Mouse (Mus musculus) hindbrain, embryonic 11.5 days (tissue): ENCODE results near the gene Snn. TPM values are rescaled to one million over a fixed set of nuclear protein-coding genes. Genes with fewer than 3 reads are reported as not detected.

Experiments used
- ATAC-seq: fragments of 200-750 bp; cut with Nextera tagmentation; 2 replicates; pipeline ENCODE4 v1.8.0; 2017; ENCODE audit warnings: mild to moderate bottlenecking, moderate TSS enrichment, moderate library complexity; ENCODE audit not compliant: low FRiP score
- DNase-seq: peaks from one replicate; pipeline ENCODE4 v3.0.0-alpha.2; 2015; ENCODE audit warnings: low spot score
- H3K27ac ChIP-seq: fragments of 300-500 bp; sonication (generic); 2 replicates; pipeline ENCODE4 v1.5.1; 2014; ENCODE audit warnings: mild to moderate bottlenecking, low read depth, low read length
- H3K27me3 ChIP-seq: fragments of 300-500 bp; sonication (generic); 2 replicates; pipeline ENCODE4 v1.6.1; 2014; ENCODE audit warnings: mild to moderate bottlenecking, low read length, moderate library complexity, mixed read lengths; ENCODE audit not compliant: control insufficient read depth, insufficient read depth
- H3K36me3 ChIP-seq: fragments of 300-500 bp; sonication (generic); 2 replicates; pipeline ENCODE4 v1.6.1; 2014; ENCODE audit warnings: mild to moderate bottlenecking, low read length, moderate library complexity, mixed read lengths; ENCODE audit not compliant: control insufficient read depth, insufficient read depth
- H3K4me1 ChIP-seq: fragments of 300-500 bp; sonication (generic); replicated peaks from 2 replicates; pipeline ENCODE4 v1.6.1; 2014; ENCODE audit warnings: low read length, mixed read lengths; ENCODE audit not compliant: control insufficient read depth, insufficient read depth
- H3K4me2 ChIP-seq: fragments of 300-500 bp; sonication (generic); replicated peaks from 2 replicates; pipeline ENCODE4 v1.6.1; 2014; ENCODE audit warnings: mild to moderate bottlenecking, low read depth, low read length
- H3K4me3 ChIP-seq: fragments of 300-500 bp; sonication (generic); 2 replicates; pipeline ENCODE4 v1.5.1; 2014; ENCODE audit warnings: low read depth, low read length
- H3K9ac ChIP-seq: fragments of 300-500 bp; sonication (generic); 2 replicates; pipeline ENCODE4 v1.6.1; 2014; ENCODE audit warnings: low read depth, low read length
- H3K9me3 ChIP-seq: fragments of 300-500 bp; sonication (generic); 2 replicates; pipeline ENCODE4 v1.6.1; 2016; ENCODE audit warnings: low read length; ENCODE audit not compliant: control insufficient read depth
- WGBS: fragments of 180-500 bp; shearing (Covaris S2); extraction: QIAGEN DNeasy Blood & Tissue Kit; methylation state at CpG from one replicate; pipeline ENCODE4 v1.1.7; 2014; 5-methylcytosine and 5-hydroxymethylcytosine counted together
- polyA plus RNA-seq: library from polyadenylated mRNA; unstranded; fragments of >200 nt; fragmentation: Nextera tagmentation; extraction: Ambion mirVana; gene quantifications from 2 replicates; pipeline ENCODE4 v1.2.1, GENCODE M21; 2014

Gene Snn
- polyA plus RNA-seq, 1 experiment from 2014 or later, result 96.5 TPM

DNA sequence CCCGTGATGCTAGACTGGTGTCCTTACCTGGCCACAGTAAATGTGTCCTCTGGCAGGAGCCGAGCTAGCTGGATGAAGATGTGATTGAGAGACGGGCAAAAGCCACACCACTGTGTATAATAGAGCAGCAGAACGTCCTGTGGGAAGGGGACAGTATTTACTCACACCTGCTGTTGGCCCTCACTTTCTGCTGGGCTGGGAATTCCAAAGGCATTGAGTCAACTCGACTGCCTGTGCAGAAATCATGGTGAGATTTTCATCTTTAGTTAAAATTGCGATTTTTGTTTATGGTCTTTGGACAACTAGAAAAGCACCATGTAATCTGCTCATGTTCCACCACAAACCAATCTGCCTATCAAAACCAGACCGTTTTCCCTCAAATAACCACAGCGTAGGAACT is 23.4 kb downstream of the Snn start:
- Histone ChIP-seq H3K9ac (no peak overlapping the region), H3K4me1 (no peaks in the 10 kb centered on the region; the same call in 1 of the 2 replicates), H3K4me3 (no peak overlapping the region), H3K27ac (no peak overlapping the region), H3K4me2 (no peak overlapping the region), H3K36me3 (peaks cover 14% of the 10 kb centered on the region; the same call in 1 of the 2 replicates), H3K27me3 (no peaks in the 10 kb centered on the region), H3K9me3 (no peaks in the 10 kb centered on the region)
- WGBS, result 92% methylated on average over 8 of the region's 8 CpGs
- ATAC-seq, result no peak
- no peak for DNase-seq

DNA sequence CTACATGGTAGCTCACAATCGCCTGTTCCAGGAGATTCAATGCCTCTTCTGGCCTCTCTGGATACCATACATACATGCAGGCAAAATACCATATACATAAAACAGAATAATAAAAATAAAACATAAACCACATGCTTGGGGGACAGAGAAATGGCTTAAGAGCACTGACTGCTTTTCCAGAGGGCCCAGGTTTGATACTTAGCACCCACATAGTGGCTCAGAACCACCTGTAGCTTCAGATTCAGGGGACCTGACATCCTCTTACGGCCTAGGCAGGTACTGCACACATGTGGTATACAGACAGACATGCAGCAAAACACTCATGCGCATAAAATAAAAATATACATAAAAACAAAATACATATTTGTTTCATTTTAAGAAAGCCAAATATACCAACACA is 25.6 kb downstream of the Snn start:
- no peak overlapping the region for H3K9ac ChIP-seq
- no peaks in the 10 kb centered on the region for H3K4me1 ChIP-seq
- no peak for DNase-seq
- no peaks in the 10 kb centered on the region for H3K9me3 ChIP-seq
- no peak overlapping the region for H3K4me2 ChIP-seq
- no peak overlapping the region for H3K4me3 ChIP-seq
- H3K27me3 ChIP-seq, result no peaks in the 10 kb centered on the region
- no peak overlapping the region for H3K27ac ChIP-seq
- no peak for ATAC-seq
- peaks cover 15% of the 10 kb centered on the region; the same call in 1 of the 2 replicates for H3K36me3 ChIP-seq
- 95% methylated on average over 3 of the region's 3 CpGs for WGBS

DNA sequence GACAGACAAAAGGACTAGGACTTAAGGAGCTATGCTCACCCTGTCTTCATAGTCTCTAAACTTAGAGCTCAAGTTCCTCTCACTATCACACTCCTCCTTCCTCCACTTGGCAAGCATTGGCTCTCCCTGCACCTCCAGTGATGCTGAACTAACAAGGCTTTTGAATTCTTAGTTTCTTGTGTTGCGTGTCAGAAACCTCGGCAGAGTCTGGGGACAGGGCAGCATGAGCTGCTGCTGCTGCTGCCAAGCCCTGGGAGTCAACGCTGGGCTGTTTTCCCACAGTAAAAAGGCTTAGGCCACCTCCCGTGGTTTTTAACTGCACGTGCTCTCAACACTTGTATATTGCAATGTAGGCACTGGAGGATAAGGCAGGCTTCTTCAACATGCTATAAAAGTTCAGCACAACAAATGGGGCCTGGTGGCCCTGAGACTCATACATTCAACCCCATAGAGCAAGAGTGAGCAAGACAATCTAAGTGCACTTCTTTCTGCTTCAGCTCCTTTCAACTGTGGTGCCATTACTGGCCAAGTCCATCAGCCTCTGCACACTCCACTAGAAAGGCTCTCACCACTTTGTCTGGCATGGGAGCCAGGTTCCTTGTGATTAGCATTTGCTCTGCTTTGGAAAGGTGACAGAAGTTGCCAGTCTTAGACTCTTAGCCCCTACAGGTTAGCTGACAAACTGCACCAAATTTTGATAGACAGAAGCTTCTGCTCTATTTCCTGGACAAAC is 26.3 kb downstream of the Snn start:
- no peak for DNase-seq
- Histone ChIP-seq H3K4me2 (no peak overlapping the region), H3K9ac (no peak overlapping the region), H3K4me1 (no peaks in the 10 kb centered on the region), H3K9me3 (no peaks in the 10 kb centered on the region), H3K27ac (no peak overlapping the region), H3K27me3 (no peaks in the 10 kb centered on the region), H3K4me3 (no peak overlapping the region), H3K36me3 (peaks cover 15% of the 10 kb centered on the region; the same call in 1 of the 2 replicates)
- 66% methylated on average over 5 of the region's 5 CpGs for WGBS
- no peak for ATAC-seq

DNA sequence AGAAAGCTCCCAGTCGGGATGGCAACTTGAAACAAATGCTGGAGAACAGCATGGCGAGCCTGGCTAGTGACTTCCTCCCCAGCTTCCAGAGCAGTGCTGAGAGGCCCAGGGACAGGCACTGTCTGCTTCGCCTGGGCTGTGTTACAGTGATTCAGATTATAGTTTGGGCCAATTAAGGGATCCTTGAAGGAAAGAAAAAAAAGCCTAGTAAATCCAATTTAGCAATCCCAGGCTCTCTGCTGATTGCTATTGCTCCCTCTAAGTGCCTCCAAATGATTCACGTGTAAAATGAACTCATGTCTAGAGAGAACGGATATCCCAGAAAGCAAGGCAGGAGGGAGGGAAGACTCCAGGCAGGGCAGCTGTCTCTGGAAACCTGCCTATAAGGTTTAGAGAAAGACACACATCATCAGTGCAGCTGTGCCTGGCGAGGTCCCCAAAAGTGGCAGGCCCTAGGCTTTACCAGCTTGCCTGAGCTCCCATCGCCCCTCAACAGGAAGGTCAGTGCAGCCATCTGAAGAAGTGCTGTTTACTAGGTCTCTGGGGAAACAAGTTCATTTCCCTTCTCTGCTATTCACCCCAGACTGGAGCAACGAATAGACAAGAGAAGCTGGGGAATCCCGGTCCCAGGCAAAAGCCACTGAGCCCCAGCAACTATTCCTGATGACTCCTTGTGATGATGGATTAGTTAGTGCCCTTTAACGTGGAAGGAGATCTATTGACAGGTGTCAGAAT is 30.3 kb downstream of the Snn start:
- H3K9me3 ChIP-seq, result no peaks in the 10 kb centered on the region
- H3K4me3 ChIP-seq, result no peak overlapping the region
- no peak overlapping the region for H3K27ac ChIP-seq
- no peak for ATAC-seq
- no peaks in the 10 kb centered on the region for H3K27me3 ChIP-seq
- DNase-seq, result no peak
- no peak overlapping the region for H3K9ac ChIP-seq
- H3K4me2 ChIP-seq, result no peak overlapping the region
- 83% methylated on average over 10 of the region's 10 CpGs for WGBS
- H3K4me1 ChIP-seq, result no peaks in the 10 kb centered on the region
- 0 out of 2 replicates have a peak, but pooled peaks cover 6% of the 10 kb centered on the region for H3K36me3 ChIP-seq

DNA sequence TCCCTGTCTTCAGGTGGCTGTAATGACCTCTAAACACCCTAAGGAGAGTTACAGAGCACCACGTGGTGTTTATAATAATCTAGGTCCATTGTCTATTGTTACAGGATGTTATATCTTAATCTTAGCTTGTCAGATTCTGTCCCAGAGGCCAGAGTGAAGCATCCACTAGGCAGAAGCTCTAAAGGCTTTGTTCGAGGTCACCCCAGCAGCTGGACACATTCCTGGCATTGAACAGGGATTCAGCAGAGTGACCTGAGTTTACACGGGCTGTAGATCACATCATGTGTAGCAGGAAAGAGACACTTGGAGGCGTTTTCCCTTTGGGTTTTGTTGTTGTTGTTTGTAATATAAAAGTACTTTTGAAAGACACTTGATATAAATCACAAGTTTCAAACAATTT is 31.3 kb downstream of the Snn start:
- Histone ChIP-seq H3K4me3 (no peak overlapping the region), H3K27ac (no peak overlapping the region), H3K9ac (no peak overlapping the region), H3K36me3 (0 out of 2 replicates have a peak, but pooled peaks cover 6% of the 10 kb centered on the region), H3K4me2 (no peak overlapping the region), H3K9me3 (no peaks in the 10 kb centered on the region), H3K27me3 (no peaks in the 10 kb centered on the region), H3K4me1 (no peaks in the 10 kb centered on the region)
- ATAC-seq (no peak), DNase-seq (no peak)
- WGBS, result 75% methylated on average over 4 of the region's 4 CpGs

DNA sequence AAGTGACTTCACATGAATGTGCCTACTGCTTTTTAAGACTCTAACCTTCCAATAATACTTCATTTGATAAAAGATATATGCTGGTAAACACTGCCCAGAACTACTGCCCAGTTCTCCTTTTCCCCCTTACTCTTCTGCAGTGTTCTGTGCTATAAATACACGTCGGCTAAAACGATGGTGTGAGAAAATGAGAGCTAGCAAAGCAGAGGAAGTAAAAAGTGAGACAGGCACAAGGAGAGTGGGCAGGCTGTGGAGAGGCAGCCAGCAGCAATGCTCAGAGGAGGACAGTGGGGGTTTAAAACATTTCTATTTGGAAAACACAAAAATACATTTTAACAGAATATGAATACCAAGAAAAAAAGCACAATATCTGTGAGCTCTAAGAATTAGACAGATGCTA is 31.8 kb downstream of the Snn start:
- Histone ChIP-seq H3K4me2 (no peak overlapping the region), H3K9ac (no peak overlapping the region), H3K27me3 (no peaks in the 10 kb centered on the region), H3K27ac (no peak overlapping the region), H3K4me3 (no peak overlapping the region), H3K9me3 (no peaks in the 10 kb centered on the region), H3K4me1 (no peaks in the 10 kb centered on the region), H3K36me3 (0 out of 2 replicates have a peak, but pooled peaks cover 6% of the 10 kb centered on the region)
- no peak for ATAC-seq
- 88% methylated on average over 3 of the region's 3 CpGs for WGBS
- DNase-seq, result no peak

DNA sequence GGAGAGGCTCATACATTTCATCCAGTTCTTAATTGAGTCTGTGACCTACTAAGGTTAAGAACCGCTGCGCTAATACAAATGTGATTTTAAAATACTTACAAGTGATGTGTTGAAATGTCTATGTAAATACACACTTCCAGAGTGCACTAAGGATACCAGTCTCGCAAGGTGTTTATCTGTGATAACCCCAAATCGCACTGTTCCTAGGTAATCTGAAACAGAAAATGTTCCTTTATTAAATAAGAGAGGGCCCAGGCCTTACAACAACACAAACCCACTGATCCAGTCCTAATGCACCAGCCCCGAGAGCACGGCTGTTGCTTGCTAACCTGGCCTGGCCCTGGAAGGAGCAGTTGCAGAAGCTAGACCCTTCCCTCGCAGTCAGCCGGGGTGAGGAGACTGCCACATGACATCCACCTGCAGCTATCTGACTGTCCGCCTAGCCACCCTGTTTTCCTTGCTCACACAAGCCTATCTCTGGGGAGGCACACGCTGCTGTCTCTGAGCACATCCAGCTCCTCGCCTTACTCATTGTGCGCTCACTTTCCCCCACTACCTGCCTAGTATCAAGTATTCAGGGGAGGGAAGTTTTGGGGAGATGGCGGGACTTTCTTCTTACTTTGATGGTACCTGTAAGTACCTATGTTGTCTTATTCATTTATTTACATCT is 33.1 kb downstream of the Snn start:
- Histone ChIP-seq H3K9ac (no peak overlapping the region), H3K36me3 (0 out of 2 replicates have a peak, but pooled peaks cover 3% of the 10 kb centered on the region), H3K9me3 (no peaks in the 10 kb centered on the region), H3K27ac (no peak overlapping the region), H3K4me1 (no peaks in the 10 kb centered on the region), H3K27me3 (no peaks in the 10 kb centered on the region), H3K4me2 (no peak overlapping the region), H3K4me3 (no peak overlapping the region)
- WGBS, result 92% methylated on average over 13 of the region's 13 CpGs
- ATAC-seq, result no peak
- DNase-seq, result no peak

DNA sequence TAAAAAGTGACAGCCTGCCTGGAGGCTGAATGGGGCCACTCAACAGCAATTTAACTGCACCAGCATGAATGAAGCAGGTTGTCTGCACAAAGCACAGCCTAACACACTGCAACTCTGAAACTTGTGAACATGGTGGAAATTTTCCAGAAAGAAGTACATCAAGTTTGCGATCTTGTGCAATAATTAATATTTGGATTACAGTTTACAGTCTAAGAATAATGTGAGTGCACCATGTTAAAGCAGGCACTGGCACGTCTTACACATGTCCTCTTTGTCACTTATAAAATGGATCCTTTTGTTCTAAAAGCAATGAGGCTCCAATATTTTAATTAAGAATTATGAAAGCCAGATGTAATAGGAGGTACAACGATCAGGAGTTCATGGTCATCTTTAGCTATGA is 36.6 kb downstream of the Snn start:
- Histone ChIP-seq H3K4me1 (no peaks in the 10 kb centered on the region), H3K9me3 (no peaks in the 10 kb centered on the region), H3K27ac (no peak overlapping the region), H3K9ac (no peak overlapping the region), H3K36me3 (no peaks in the 10 kb centered on the region), H3K4me2 (no peak overlapping the region), H3K4me3 (no peak overlapping the region), H3K27me3 (no peaks in the 10 kb centered on the region)
- DNase-seq (no peak), ATAC-seq (no peak)
- WGBS, result 94% methylated on average over 3 of the region's 3 CpGs
